Mouse (Mus musculus) heart, embryonic 16.5 days (tissue): ENCODE data around the gene Iars2. TPM values are rescaled to one million over a fixed set of nuclear protein-coding genes. Genes with fewer than 3 reads are reported as not detected.

Experiments used
- ATAC-seq: fragments of 200-750 bp; cut with Nextera tagmentation; replicated peaks from 2 replicates; pipeline ENCODE4 v1.8.0; 2017; ENCODE audit warnings: moderate number of reproducible peaks; ENCODE audit not compliant: insufficient read depth, low FRiP score; ENCODE audit errors: extremely low read depth
- H3K27ac ChIP-seq: fragments of 300-500 bp; sonication (generic); 2 replicates; pipeline ENCODE4 v1.5.1; 2014; ENCODE audit warnings: mild to moderate bottlenecking, low read length, control low read depth, moderate library complexity
- H3K27me3 ChIP-seq: fragments of 300-500 bp; sonication (generic); 2 replicates; pipeline ENCODE4 v1.6.1; 2014; ENCODE audit warnings: low read length, mixed read lengths; ENCODE audit not compliant: control insufficient read depth, insufficient read depth
- H3K36me3 ChIP-seq: fragments of 300-500 bp; sonication (generic); 2 replicates; pipeline ENCODE4 v1.6.1; 2014; ENCODE audit not compliant: control insufficient read depth, insufficient read depth
- H3K4me1 ChIP-seq: fragments of 300-500 bp; sonication (generic); 2 replicates; pipeline ENCODE4 v1.6.1; 2014; ENCODE audit warnings: low read length, mixed read lengths; ENCODE audit not compliant: control insufficient read depth, insufficient read depth
- H3K4me2 ChIP-seq: fragments of 300-500 bp; sonication (generic); 2 replicates; pipeline ENCODE4 v1.6.1; 2014; ENCODE audit warnings: low read depth, mild to moderate bottlenecking, control low read depth, low read length
- H3K4me3 ChIP-seq: fragments of 300-500 bp; sonication (generic); 2 replicates; pipeline ENCODE4 v1.5.1; 2014; ENCODE audit warnings: mild to moderate bottlenecking, control low read depth, low read length
- H3K9ac ChIP-seq: fragments of 300-500 bp; sonication (generic); 2 replicates; pipeline ENCODE4 v1.6.1; 2014; ENCODE audit warnings: low read length, control low read depth
- H3K9me3 ChIP-seq: fragments of 300-500 bp; sonication (generic); replicated peaks from 2 replicates; pipeline ENCODE4 v1.6.1; 2016; ENCODE audit warnings: low read length; ENCODE audit not compliant: control insufficient read depth
- WGBS: fragments of 180-500 bp; shearing (Covaris S2); extraction: QIAGEN DNeasy Blood & Tissue Kit; methylation state at CpG from one replicate; pipeline ENCODE4 v1.1.7; 2014; 5-methylcytosine and 5-hydroxymethylcytosine counted together
- polyA plus RNA-seq: library from polyadenylated mRNA; unstranded; fragments of >200 nt; fragmentation: Nextera tagmentation; extraction: Ambion mirVana; gene quantifications from 2 replicates; pipeline ENCODE4 v1.2.1, GENCODE M21; 2015

The Iars2 gene
- 40.5 and 42.6 TPM in 2 replicates for polyA plus RNA-seq

DNA sequence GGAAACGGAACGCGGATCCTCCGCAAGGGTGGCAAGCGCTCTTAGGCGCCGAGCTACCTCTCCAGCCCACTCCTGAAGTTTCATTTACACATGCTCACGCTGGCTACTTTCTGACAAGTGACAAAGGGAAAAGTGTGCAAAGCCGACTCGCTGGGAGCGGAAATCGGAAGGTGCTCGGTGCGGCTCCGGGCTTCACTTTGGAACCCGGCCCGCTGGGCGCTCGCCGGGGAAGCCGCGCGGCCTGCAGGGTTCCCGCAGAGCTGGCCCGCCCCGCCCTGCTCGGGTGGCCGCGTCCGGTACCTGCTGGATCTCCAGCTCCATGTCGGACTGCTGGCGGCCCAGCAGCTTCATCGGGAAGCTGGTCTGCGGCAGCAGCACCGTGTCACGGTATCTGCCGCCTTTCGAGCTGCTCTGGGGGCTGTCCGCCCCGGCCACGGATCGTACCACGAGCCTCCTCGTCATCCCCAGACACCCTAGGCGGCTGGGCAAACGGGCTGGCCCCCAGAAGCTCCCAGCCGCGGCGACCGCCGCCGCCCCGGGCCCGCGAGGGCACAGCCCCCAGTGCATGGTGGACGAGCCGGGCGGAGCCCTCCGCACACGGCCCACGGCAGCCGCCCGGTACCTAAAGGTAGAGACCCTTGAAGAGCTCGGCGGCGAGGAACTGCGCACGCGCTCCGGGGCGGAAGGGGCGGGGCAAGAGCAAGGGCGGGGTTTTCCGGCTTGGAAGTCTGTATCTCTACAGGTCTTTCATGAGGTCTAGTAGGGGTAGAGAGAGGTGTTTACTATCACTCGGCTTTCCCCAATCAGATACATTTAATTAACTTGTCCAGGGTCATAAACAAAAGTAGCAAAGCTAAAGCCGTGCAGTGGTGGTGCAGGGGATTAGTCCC is at the start of gene Iars2:
TSS of gene Iars2 (minus strand) at position 676 of the 890 bp plus-strand sequence.
- ATAC-seq = peak; percentile 86
- Histone ChIP-seq H3K9me3 (no peaks in the 10 kb centered on the region), H3K4me2 (peak within 1 kb of the TSS; percentile 83), H3K9ac (peak within 1 kb of the TSS; percentile 98), H3K4me1 (peaks cover 23% of the 10 kb centered on the region), H3K27ac (peak within 1 kb of the TSS; percentile 98), H3K27me3 (no peaks in the 10 kb centered on the region), H3K36me3 (peaks cover 15% of the 10 kb centered on the region), H3K4me3 (peak within 1 kb of the TSS; percentile 98)
- under 1% methylated on average over 76 of the region's 76 CpGs for WGBS

DNA sequence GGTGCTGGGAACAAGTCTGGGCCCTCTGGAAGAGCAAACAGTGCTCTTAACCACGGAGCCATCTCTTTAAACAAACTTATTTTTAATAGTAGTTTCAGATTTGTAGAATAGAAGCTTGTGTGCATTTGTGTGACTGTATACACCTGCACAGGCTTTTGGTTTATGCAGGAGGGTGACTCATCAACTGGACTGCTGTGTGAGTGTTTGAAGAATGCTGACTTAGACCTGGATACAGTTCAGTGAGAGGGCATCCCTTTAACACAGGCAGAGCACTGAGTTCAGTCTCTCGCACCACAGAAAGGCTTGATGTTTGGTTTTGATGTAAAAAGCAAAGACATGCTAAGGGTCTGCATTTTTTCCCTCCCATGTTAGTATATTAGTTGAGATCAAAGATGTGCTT is 48.2 kb upstream of the Iars2 start:
- Histone ChIP-seq H3K9ac (no peak overlapping the region), H3K27ac (no peak overlapping the region), H3K9me3 (no peaks in the 10 kb centered on the region), H3K4me2 (no peak overlapping the region), H3K4me1 (no peaks in the 10 kb centered on the region), H3K36me3 (peaks cover 66% of the 10 kb centered on the region), H3K4me3 (no peak overlapping the region), H3K27me3 (no peaks in the 10 kb centered on the region)
- WGBS = 90% methylated on average over 2 of the region's 2 CpGs
- no peak for ATAC-seq

DNA sequence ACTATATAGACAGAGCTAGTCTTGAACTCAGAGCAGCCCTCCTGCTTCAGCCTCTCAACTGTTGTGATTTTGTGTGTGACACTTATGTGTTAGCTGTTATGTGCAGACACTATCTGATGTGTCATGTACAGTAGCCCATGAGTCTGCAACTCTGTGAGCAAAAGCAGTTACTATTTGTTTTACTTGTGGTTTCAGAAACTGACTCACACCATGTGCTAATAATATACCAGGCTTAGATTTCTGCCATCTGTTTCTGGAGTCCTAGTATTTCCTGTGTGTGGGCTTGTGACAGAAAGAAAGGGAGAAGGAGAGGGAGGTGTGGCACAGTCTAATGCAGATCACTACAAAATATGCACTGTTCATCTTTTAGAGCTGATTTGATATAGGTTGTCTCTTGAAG is 47.2 kb upstream of the Iars2 start:
- H3K4me1 ChIP-seq = no peaks in the 10 kb centered on the region
- H3K9me3 ChIP-seq = no peaks in the 10 kb centered on the region
- no peak overlapping the region for H3K27ac ChIP-seq
- no peak overlapping the region for H3K9ac ChIP-seq
- no peak for ATAC-seq
- H3K4me2 ChIP-seq = no peak overlapping the region
- H3K4me3 ChIP-seq = no peak overlapping the region
- H3K27me3 ChIP-seq = no peaks in the 10 kb centered on the region
- H3K36me3 ChIP-seq = peaks cover 69% of the 10 kb centered on the region

DNA sequence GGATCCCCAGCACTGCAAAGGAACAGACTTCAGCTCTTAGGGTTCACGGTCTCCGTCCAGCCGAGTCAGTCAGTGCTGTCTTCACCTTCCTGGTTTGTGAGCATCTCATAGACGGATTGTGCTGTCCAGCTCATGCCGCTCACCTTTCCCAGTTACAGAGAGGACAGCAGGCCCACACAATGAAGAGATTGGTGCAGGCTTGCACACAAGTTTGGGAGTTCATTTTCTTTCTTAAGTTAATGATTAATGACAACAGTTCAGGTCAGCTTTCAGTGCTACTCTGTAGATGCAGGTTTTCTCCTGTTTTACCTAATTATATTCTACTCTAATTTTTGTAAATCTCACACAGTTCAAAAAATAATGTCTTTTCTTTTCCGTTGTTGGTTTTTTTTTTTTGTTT is 40.8 kb upstream of the Iars2 start:
- Histone ChIP-seq H3K27me3 (no peaks in the 10 kb centered on the region), H3K9ac (no peak overlapping the region), H3K36me3 (peaks cover 38% of the 10 kb centered on the region), H3K9me3 (no peaks in the 10 kb centered on the region), H3K4me1 (peaks cover 6% of the 10 kb centered on the region), H3K27ac (no peak overlapping the region), H3K4me2 (no peak overlapping the region), H3K4me3 (no peak overlapping the region)
- no peak for ATAC-seq
- WGBS = 88% methylated on average over 6 of the region's 6 CpGs

DNA sequence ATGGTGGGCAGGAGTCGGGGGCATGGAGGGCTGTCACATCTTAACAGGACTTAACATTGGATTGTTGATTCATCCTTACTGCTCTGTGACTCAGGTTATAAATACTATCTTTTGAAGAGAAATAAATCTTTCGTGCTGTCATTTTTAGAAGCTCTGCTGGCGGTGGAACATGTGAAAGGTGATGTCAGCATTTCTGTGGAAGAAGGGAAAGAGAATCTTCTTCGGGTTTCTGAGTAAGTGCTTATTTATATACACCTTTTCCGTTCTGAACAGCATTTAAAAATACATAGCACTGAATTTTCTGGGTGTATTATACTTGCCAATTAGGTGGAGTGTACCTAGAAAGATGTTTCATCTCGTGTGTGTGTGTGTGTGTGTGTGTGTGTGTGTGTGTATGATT is 38.2 kb upstream of the Iars2 start:
- H3K9ac ChIP-seq = no peak overlapping the region
- H3K27me3 ChIP-seq = no peaks in the 10 kb centered on the region
- H3K36me3 ChIP-seq = peaks cover 21% of the 10 kb centered on the region
- H3K4me3 ChIP-seq = no peak overlapping the region
- H3K4me1 ChIP-seq = peaks cover 16% of the 10 kb centered on the region
- H3K27ac ChIP-seq = no peak overlapping the region
- H3K9me3 ChIP-seq = no peaks in the 10 kb centered on the region
- 78% methylated on average over 6 of the region's 6 CpGs for WGBS
- ATAC-seq = no peak
- no peak overlapping the region for H3K4me2 ChIP-seq

DNA sequence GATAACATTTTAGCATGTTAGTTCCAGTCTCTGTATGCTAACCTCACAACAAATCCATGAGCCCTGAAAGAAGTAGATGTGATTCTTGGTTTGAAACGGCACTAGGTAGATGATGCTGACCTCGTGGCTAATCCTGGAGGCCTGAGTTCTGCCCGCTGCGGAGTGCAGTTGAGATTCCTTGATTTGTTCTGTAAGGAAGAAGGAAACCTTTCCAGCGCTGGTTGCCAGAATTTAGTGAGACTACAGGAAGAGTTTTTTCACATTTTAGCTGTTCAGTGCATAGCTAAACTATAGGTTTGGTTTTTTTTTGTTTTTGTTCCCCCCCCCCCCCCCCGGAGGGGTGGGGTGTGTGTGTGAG is 35.0 kb upstream of the Iars2 start:
- Histone ChIP-seq H3K4me2 (peak overlapping the region; percentile 86), H3K4me1 (peaks cover 21% of the 10 kb centered on the region), H3K4me3 (peak overlapping the region; percentile 98), H3K9ac (peak overlapping the region; percentile 94), H3K36me3 (0 out of 2 replicates have a peak, but pooled peaks cover 3% of the 10 kb centered on the region), H3K27ac (peak overlapping the region; percentile 95), H3K27me3 (no peaks in the 10 kb centered on the region), H3K9me3 (no peaks in the 10 kb centered on the region)
- 21% methylated on average over 6 of the region's 6 CpGs for WGBS
- ATAC-seq = no peak

DNA sequence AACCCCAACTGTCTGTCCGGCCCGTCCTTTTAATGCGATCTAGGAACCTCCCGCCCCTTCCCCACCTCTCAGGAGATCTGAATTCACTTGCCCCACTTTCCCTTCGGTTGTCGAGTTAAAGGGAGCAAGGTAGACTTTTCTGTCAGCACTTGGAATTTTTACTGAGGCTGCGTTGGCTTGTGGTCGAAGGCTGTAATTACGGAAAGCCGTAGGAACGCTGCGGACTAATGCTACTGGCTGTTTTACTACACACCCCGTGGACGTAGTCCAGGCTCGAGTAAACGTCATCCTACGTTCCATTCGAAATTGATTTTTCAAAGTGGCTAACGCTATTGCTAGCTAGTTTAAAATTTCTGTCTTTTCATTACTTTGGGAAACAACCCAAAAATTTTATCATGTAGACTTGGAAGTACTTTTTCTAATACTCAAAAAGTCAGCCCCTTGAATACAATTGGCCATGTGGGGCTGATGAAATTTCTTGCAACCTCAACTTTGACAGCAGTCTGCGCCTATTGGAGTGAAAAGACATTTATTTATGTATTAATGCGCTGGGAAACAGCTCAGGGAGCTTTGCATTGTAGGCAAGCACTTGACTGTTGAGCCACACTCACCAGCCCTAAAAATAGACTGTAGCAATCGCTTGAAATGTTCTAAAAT is 34.5 kb upstream of the Iars2 start:
- Histone ChIP-seq H3K27ac (peak overlapping the region; percentile 95), H3K4me3 (peak overlapping the region; percentile 98), H3K4me1 (peaks cover 21% of the 10 kb centered on the region), H3K27me3 (no peaks in the 10 kb centered on the region), H3K9ac (peak overlapping the region; percentile 94), H3K36me3 (0 out of 2 replicates have a peak, but pooled peaks cover 3% of the 10 kb centered on the region), H3K9me3 (no peaks in the 10 kb centered on the region), H3K4me2 (peak overlapping the region; percentile 86)
- WGBS = under 1% methylated on average over 22 of the region's 22 CpGs
- ATAC-seq = peak; percentile 42; the same call in 1 of the 2 replicates

DNA sequence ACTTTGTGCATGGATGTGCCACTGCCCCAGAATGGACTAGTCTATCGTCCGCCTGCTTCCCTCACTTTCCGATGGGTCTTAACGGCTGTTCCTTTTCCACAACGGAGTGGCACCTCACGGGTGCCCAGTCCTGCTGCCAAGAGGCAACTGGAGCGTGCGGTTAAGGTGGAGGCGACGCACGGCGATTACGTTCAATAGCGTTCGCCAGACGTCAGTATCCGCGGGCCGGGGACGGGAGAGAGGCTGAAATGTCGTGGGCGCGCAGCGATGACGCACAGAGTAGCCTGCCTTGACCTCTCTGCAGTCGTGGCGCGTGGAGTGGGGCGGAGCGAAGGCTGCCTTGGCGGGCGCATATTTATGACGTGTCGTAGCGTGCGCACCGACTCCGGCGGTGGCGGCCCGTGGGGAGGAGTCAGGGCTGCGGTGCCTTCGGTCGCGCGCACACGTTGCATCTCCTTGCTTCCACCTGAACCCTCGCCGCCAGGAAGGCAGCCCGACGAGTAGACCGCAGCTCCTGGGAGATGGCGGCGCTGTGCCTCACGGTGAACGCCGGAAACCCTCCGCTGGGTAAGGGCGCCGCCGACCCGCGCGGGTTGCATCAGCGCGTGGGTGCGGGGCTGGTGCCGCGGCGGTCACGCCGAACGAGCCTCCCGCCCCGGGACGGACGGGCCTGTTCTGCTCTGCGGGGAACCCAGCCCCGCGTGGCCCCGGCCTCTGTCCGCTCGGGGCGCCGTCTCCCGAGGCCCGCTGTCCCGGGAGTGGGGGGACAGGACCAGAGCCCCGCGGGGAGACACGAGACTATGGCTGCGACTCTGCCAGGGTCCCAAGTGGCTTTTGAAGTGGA is 33.7 kb upstream of the Iars2 start, which contains the start of gene Eprs:
TSS of gene Eprs (plus strand) at position 368 of the 844 bp plus-strand sequence.
- WGBS = under 1% methylated on average over 91 of the region's 92 CpGs
- peak; percentile 97 for ATAC-seq
- Histone ChIP-seq H3K27me3 (no peaks in the 10 kb centered on the region), H3K4me1 (peaks cover 21% of the 10 kb centered on the region), H3K4me2 (peak within 1 kb of the TSS; percentile 89), H3K36me3 (0 out of 2 replicates have a peak, but pooled peaks cover under 1% of the 10 kb centered on the region), H3K27ac (peak within 1 kb of the TSS; percentile 95), H3K9ac (peak within 1 kb of the TSS; percentile 94), H3K4me3 (peak within 1 kb of the TSS; percentile 98), H3K9me3 (no peaks in the 10 kb centered on the region)
